Mouse (Mus musculus) midbrain, embryonic 12.5 days (tissue): ENCODE measurements around the gene Slco1a1. TPM values are rescaled to one million over a fixed set of nuclear protein-coding genes. Genes with fewer than 3 reads are reported as not detected.

Experiments used
- ATAC-seq: fragments of 200-750 bp; cut with Nextera tagmentation; 2 replicates; pipeline ENCODE4 v1.8.0; 2017; ENCODE audit warnings: low read depth, moderate TSS enrichment, moderate library complexity; ENCODE audit not compliant: low FRiP score
- H3K27ac ChIP-seq: fragments of 300-500 bp; sonication (generic); replicated peaks from 2 replicates; pipeline ENCODE4 v1.5.1; 2016; ENCODE audit warnings: mild to moderate bottlenecking
- H3K27me3 ChIP-seq: fragments of 300-500 bp; sonication (generic); 2 replicates; pipeline ENCODE4 v1.6.1; 2016; ENCODE audit warnings: mild to moderate bottlenecking
- H3K36me3 ChIP-seq: fragments of 300-500 bp; sonication (generic); 2 replicates; pipeline ENCODE4 v1.6.1; 2016
- H3K4me1 ChIP-seq: fragments of 300-500 bp; sonication (generic); 2 replicates; pipeline ENCODE4 v1.6.1; 2016
- H3K4me2 ChIP-seq: fragments of 300-500 bp; sonication (generic); replicated peaks from 2 replicates; pipeline ENCODE4 v1.6.1; 2016; ENCODE audit warnings: mild to moderate bottlenecking, moderate library complexity
- H3K4me3 ChIP-seq: fragments of 300-500 bp; sonication (generic); 2 replicates; pipeline ENCODE4 v1.5.1; 2016; ENCODE audit warnings: mild to moderate bottlenecking
- H3K9ac ChIP-seq: fragments of 300-500 bp; sonication (generic); replicated peaks from 2 replicates; pipeline ENCODE4 v1.6.1; 2016; ENCODE audit warnings: mild to moderate bottlenecking, moderate library complexity
- H3K9me3 ChIP-seq: fragments of 300-500 bp; sonication (generic); 2 replicates; pipeline ENCODE4 v1.6.1; 2016; ENCODE audit warnings: mild to moderate bottlenecking
- WGBS: fragments of 180-500 bp; shearing (Covaris S2); methylation state at CpG from one replicate; pipeline ENCODE4 v1.1.7; 2016; 5-methylcytosine and 5-hydroxymethylcytosine counted together
- polyA plus RNA-seq: library from polyadenylated mRNA; unstranded; fragments of >200 nt; fragmentation: Nextera tagmentation; extraction: Ambion mirVana; gene quantifications from 2 replicates; pipeline ENCODE4 v1.2.1, GENCODE M21; 2016

Gene Slco1a1
- polyA plus RNA-seq, 1 experiment from 2014 or later = not detected

DNA sequence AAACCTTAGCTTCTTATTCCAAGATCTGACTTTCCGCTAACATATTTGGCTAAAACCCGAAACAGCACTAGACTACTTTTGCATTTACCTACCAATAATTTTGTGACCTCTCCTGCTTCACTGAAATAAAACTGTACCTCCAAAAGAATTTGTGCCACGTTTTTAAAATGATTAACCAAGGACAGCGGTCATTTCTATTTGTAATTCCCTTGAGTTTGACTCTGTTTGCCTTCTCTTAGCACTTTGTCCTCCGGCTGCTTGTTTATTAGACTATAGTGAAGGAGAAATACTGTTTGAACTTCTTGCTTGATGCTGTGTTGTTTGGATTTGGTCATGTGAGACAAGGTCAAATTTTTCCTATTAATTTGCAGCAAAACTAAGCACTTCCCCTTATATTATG lies 78.0 kb downstream of the Slco1a1 start:
- Histone ChIP-seq H3K36me3 (no peaks in the 10 kb centered on the region), H3K27ac (no peak overlapping the region), H3K4me3 (no peak overlapping the region), H3K4me1 (no peaks in the 10 kb centered on the region), H3K9me3 (no peaks in the 10 kb centered on the region), H3K4me2 (no peak overlapping the region), H3K27me3 (no peaks in the 10 kb centered on the region), H3K9ac (no peak overlapping the region)
- no peak for ATAC-seq
- 85% methylated on average over 5 of the region's 5 CpGs for WGBS

DNA sequence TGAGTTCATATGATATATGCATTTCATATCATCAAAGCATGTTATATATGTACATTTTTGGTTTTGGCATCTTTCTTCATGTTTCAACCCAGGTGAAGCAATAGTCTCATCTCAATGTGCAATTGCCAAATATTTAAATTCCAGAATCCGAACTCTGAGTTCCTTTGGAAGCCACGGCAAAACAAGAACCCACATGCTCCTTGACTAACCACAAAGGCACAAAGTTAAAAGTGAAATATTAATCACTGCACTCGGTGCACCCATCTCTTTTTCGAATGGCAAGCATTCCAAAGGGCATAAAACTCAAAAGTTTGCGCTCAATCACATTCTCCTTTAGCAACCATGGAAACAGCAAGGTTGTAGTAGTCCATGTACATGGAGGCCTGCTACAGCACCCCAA lies 80.7 kb downstream of the Slco1a1 start:
- Histone ChIP-seq H3K4me3 (no peak overlapping the region), H3K9ac (no peak overlapping the region), H3K27me3 (no peaks in the 10 kb centered on the region), H3K36me3 (no peaks in the 10 kb centered on the region), H3K4me2 (no peak overlapping the region), H3K4me1 (no peaks in the 10 kb centered on the region), H3K27ac (no peak overlapping the region), H3K9me3 (no peaks in the 10 kb centered on the region)
- no peak for ATAC-seq
- WGBS = 89% methylated on average over 5 of the region's 5 CpGs

DNA sequence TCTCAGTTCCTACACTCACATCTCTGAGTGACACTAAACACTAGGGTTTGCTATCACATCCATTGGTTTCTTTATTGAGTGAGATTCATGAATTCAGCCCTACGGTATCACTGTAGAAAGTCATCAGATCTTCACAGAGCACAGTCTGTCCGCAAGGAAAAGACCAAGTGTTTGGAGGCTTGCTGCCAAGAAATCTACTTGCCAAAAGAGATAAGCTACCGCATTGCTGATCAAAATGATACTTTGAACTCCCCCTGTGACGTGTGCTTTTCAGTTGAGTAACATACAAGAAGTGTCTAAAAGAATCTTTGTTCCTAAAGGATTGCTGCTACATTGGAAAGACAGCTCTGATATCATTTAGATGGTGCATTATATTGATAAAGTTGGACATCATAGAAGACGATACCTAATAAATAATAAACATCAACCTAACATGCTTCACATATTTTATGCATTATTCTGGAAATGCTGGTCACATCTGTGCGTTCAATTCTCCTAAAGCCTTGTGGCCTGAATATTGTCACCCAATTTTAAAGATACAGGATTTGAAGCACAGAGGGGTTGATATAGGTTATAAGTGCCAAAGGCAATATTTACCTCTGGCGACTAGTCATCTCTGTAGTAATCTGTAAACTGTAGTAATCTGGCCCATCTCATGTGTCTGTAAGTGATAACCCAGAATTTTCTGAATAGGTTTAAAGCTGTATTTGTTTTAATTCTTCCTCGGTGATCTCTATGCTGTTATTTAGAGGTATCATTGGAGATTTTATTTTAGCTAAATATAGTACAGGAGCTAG lies 88.8 kb downstream of the Slco1a1 start:
- Histone ChIP-seq H3K9me3 (no peaks in the 10 kb centered on the region), H3K36me3 (no peaks in the 10 kb centered on the region), H3K27me3 (no peaks in the 10 kb centered on the region), H3K4me3 (no peak overlapping the region), H3K4me1 (no peaks in the 10 kb centered on the region), H3K4me2 (no peak overlapping the region), H3K27ac (no peak overlapping the region), H3K9ac (no peak overlapping the region)
- 90% methylated on average over 8 of the region's 8 CpGs for WGBS
- ATAC-seq = no peak

Other genes with a start within 250 kb of the Slco1a1 start
- not detected in 2 replicates for gene Gm5724, start 173.2 kb downstream of the Slco1a1 start, polyA plus RNA-seq
- 0.13 TPM in 1 of 2 replicates, not detected in the other for gene Slco1a4, start 90.8 kb downstream of the Slco1a1 start, polyA plus RNA-seq
- gene Gm6614, start 64.5 kb upstream of the Slco1a1 start, polyA plus RNA-seq = 0.09 TPM in 1 of 2 replicates, not detected in the other